Mouse (Mus musculus): ENCODE measurements at regions not wholly inside any gene's neighbourhood (a gene's known extent, or its start where the extent isn't known, plus 50 kb on each side); places are given as distances from the start of the nearest gene placed in this dataset.

DNA sequence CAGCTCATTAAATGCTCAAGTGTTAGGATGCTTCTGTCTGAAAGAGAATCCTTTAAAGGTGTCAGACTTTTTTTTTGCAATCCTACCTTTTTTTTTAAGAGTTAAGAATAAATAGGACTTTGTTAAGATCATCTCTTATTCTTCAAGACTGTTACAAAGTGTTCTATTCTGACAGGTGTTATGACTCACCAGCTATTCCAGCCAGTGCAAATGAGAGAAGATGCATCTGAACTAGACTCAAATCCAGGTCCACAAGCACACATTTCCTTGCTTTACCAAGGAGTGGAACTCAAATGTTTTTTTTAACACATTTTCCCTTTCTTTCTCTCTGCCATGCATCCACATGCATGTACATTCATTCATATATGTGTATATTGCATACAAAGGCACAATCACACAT is 98.4 kb upstream of the Atp10a start:
- peak; percentile 21 for DNase-seq (ENCODE audit: low read depth, low spot score)

DNA sequence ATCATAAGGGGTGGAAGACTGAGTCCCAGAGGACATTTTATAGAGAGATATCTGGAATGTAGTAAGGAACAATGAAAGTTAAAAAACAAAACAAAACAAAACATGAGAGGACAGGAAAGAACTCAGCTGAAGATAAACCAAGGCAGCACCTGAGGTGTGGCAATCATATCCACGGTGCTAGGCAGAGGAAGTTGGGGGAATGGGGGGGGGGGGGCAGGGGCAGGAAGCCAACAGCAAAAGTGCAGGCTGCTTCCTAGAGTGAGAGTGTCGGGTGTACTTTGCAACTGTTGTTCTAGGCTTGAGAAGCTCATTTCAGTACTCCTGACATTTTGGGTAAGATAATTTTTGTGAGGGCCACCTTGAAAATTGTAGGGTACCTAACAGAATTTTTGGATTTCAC is 87.2 kb upstream of the Atp10a start:
- DNase-seq (ENCODE audit: low read depth, low spot score), result no peak

DNA sequence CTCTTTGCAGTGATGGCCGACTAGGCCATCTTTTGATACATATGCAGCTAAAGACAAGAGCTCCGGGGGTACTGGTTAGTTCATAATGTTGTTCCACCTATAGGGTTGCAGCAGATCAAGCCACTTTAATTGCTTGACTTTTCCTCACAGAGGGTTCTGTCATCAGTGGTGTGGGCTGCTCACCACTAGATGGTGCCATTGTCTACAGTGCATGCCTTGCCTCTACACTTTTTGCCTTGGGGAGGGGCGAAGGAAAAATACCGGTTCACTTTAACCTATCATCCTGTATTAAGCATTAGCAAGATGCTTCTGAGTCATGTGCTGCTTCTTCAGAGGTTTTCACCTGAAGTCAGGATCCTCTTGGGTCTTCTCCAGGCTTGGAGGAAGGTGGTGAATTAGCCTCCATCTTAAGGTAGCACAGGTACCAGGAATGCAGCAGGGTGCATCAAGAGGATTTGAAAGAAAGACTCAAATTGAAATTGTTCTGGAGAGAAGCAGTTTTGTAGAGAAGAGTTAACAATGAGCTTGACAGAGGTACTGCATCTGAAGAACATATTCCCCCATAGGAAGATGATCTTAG is 71.6 kb upstream of the Atp10a start:
- DNase-seq (ENCODE audit: low read depth, low spot score), result no peak

DNA sequence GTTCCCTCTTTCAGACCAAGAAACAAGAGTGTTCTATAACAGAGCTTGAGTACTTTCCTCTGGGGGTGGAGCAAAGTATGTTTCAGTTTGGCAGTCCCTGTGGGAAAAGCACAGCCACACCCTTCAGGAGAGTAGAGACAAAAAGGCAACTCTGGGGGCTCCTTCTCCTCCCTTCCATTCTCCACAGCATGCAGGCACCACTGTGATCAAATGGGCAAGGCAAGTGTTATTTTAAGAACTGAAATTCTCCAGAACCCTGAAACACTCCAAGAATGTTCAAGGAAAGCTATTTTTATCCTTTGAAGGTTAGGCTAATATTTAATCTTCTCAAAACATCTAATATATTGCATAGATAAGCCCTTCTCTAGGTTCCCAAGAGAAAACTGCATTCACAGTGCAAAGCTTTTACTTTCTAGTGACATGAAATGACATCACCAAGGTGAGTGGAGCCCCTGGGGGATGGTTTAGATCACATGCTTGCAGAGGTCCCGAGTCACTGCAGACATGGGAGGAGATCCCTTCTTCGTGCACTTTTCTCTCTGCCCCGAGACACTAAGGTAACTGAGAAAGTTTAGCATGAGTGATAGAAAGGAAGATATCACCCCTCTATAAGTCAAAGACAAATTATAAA is 70.2 kb upstream of the Atp10a start:
- no peak for DNase-seq (ENCODE audit: low read depth, low spot score)

DNA sequence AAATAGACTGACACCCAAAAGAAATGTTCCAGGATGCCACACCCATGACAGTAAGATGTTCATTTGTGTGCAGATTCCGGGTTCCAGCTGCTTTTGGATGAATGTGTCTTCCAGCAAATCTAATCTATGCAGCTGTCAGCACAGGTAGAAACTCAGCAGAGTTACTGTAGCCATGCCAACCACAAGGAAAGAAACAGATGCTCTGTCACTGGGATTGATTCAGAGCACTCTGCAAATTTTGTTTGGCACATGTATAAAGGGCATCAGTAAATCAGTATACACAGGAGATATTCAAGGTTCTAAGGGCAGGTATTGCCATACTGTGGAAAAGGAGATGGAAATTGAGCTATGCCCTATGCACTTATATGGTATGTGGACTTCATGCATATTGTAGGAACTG is 60.0 kb upstream of the Atp10a start:
- DNase-seq (ENCODE audit: low read depth, low spot score), result no peak

Measured in telencephalon, adult 2 months (tissue).